Mouse (Mus musculus) ES-E14 (cell line): ENCODE results near the gene Tmem247. TPM values are rescaled to one million over a fixed set of nuclear protein-coding genes. Genes with fewer than 3 reads are reported as not detected.

Experiments used
- DNase-seq: peaks from one replicate; pipeline ENCODE4 v3.0.0-alpha.2; 2013; ENCODE audit warnings: low read depth, low spot score
- H3K27ac ChIP-seq: 2 replicates; pipeline ENCODE4 v1.5.1; 2012; ENCODE audit warnings: low read depth, mild to moderate bottlenecking, low read length, moderate library complexity, mixed read lengths; ENCODE audit not compliant: poor library complexity, insufficient read depth, severe bottlenecking
- H3K36me3 ChIP-seq: 2 replicates; pipeline ENCODE4 v1.6.1; 2012; ENCODE audit warnings: mild to moderate bottlenecking, low read length, moderate library complexity, mixed read lengths; ENCODE audit not compliant: control insufficient read depth, poor library complexity, insufficient read depth, severe bottlenecking
- H3K4me1 ChIP-seq, 2 experiments: fragments of 150-350 bp in 1 of 2; sonication (generic) in 1 of 2; 2 replicates each; pipeline ENCODE4 v1.6.1; 2012; ENCODE audit warnings: low read length in 2 of 2, mild to moderate bottlenecking in 1 of 2, mixed read lengths in 1 of 2; ENCODE audit not compliant: control insufficient read depth in 2 of 2, insufficient read depth in 2 of 2, poor library complexity in 1 of 2
- H3K4me3 ChIP-seq, 2 experiments: fragments of 150-350 bp in 1 of 2; sonication (generic) in 1 of 2; 2 replicates each; pipeline ENCODE4 v1.5.1; 2012; ENCODE audit warnings: low read length in 2 of 2, low read depth in 1 of 2, mild to moderate bottlenecking in 1 of 2, mixed read lengths in 1 of 2; ENCODE audit not compliant: insufficient read depth in 1 of 2, poor library complexity in 1 of 2, severe bottlenecking in 1 of 2
- H3K9ac ChIP-seq: 2 replicates; pipeline ENCODE4 v1.6.1; 2012; ENCODE audit warnings: low read depth, mild to moderate bottlenecking, low read length, mixed read lengths; ENCODE audit not compliant: poor library complexity, insufficient read depth, severe bottlenecking
- H3K9me3 ChIP-seq: fragments of 150-350 bp; sonication (generic); 2 replicates; pipeline ENCODE4 v1.6.1; 2012; ENCODE audit warnings: low read depth, mild to moderate bottlenecking, low read length; ENCODE audit not compliant: control insufficient read depth, insufficient read depth
- CHD2 ChIP-seq: IDR thresholded peaks from 2 replicates; pipeline ENCODE4 v1.6.1; 2014; ENCODE audit warnings: mild to moderate bottlenecking, low read depth, low read length, inconsistent platforms
- HCFC1 ChIP-seq: IDR thresholded peaks from 2 replicates; pipeline ENCODE4 v1.6.1; 2012; ENCODE audit warnings: low read length, inconsistent platforms, borderline replicate concordance; ENCODE audit not compliant: insufficient read depth
- MAFK ChIP-seq: IDR thresholded peaks from 2 replicates; pipeline ENCODE4 v1.6.1; 2014; ENCODE audit warnings: mild to moderate bottlenecking, low read depth, low read length, inconsistent platforms; ENCODE audit not compliant: insufficient read depth
- ZC3H11A ChIP-seq: IDR thresholded peaks from 2 replicates; pipeline ENCODE4 v1.6.1; 2012; ENCODE audit warnings: low read depth, mild to moderate bottlenecking, inconsistent platforms, low read length, borderline replicate concordance
- ZNF384 ChIP-seq: IDR thresholded peaks from 2 replicates; pipeline ENCODE4 v1.6.1; 2012; ENCODE audit warnings: low read depth, low read length, inconsistent platforms
- in situ Hi-C, 2 experiments: fragments of 600-800 bp; cut with MboI; formaldehyde crosslinking; loops; one replicate each; pipeline ENCODE4 v1.15.1; 2025; ENCODE audit warnings: low sequenced_read_pairs in 2 of 2, inconsistent platforms in 1 of 2; ENCODE audit not compliant: unreplicated experiment in 2 of 2
- total RNA-seq: library from RNA; depleted of rRNA; stranded (reverse); fragments of 300-350 nt; gene quantifications from 2 replicates; pipeline ENCODE4 v1.2.3, GENCODE M21; 2012

Gene Tmem247
- total RNA-seq, 1 experiment = not detected

- TF ChIP-seq HCFC1 = no peak
- TF ChIP-seq CHD2 = no peak
- no peak for TF ChIP-seq ZNF384
- TF ChIP-seq ZC3H11A = no peak
- no peak for TF ChIP-seq MAFK
- Histone ChIP-seq H3K36me3 (no peaks in the 10 kb centered on the region), H3K4me1 (no peaks in the 10 kb centered on the region), H3K9ac (no peak overlapping the region), H3K27ac (no peak overlapping the region), H3K9me3 (no peaks in the 10 kb centered on the region), H3K4me3 (no peak overlapping the region)
- DNase-seq = no peak
- in situ Hi-C loops = loop anchor here (5.0 to 25.0 kb wide), 3 partner anchors 129 to 337 kb away; no protein-coding TSS in a partner anchor
Observed at GRCm38 (mm10) chr17:86915540-86915939, 1.6 kb upstream of the Tmem247 start.

- H3K4me3 ChIP-seq = no peak overlapping the region
- no peaks in the 10 kb centered on the region for H3K4me1 ChIP-seq
- H3K36me3 ChIP-seq = no peaks in the 10 kb centered on the region
- no peak overlapping the region for H3K9ac ChIP-seq
- no peak for DNase-seq
- H3K9me3 ChIP-seq = no peaks in the 10 kb centered on the region
- in situ Hi-C loops = loop anchor here (5.0 to 25.0 kb wide), 3 partner anchors 126 to 334 kb away; no protein-coding TSS in a partner anchor
- peak; percentile 61; the same call in 1 of the 2 replicates for TF ChIP-seq ZC3H11A
- no peak for TF ChIP-seq HCFC1
- no peak for TF ChIP-seq ZNF384
- no peak for TF ChIP-seq MAFK
- H3K27ac ChIP-seq = no peak overlapping the region
Observed at GRCm38 (mm10) chr17:86918786-86919185, 1.6 kb downstream of the Tmem247 start.

- in situ Hi-C loops = loop anchor here (5.0 to 25.0 kb wide), 3 partner anchors 125 to 333 kb away; no protein-coding TSS in a partner anchor
Observed at GRCm38 (mm10) chr17:86919729-86920128, 2.6 kb downstream of the Tmem247 start.

GRCm38 (mm10) chr17:86924679-86925078 is 7.5 kb downstream of the Tmem247 start:
- H3K9ac ChIP-seq = no peak overlapping the region
- H3K27ac ChIP-seq = no peak overlapping the region
- no peaks in the 10 kb centered on the region; a peak in 1 of 4 replicates for H3K4me1 ChIP-seq
- TF ChIP-seq MAFK = no peak
- no peak for TF ChIP-seq ZC3H11A
- no peak for TF ChIP-seq CHD2
- no peak for TF ChIP-seq HCFC1
- TF ChIP-seq ZNF384 = no peak
- no peaks in the 10 kb centered on the region for H3K36me3 ChIP-seq
- no peak overlapping the region for H3K4me3 ChIP-seq
- DNase-seq = no peak
- in situ Hi-C loops = loop anchor here in 1 of 2 experiments (25.0 kb wide), 1 partner anchor 313 kb away; no protein-coding TSS in a partner anchor
- H3K9me3 ChIP-seq = no peaks in the 10 kb centered on the region

More at GRCm38 (mm10) chr17:86919729-86920128, 2.6 kb downstream of the Tmem247 start:
- no peaks in the 10 kb centered on the region for H3K9me3 ChIP-seq
- no peak for DNase-seq
- H3K36me3 ChIP-seq = no peaks in the 10 kb centered on the region
- no peaks in the 10 kb centered on the region for H3K4me1 ChIP-seq
- TF ChIP-seq CHD2 (no peak), ZNF384 (no peak), MAFK (no peak)
- no peak overlapping the region for H3K27ac ChIP-seq
- no peak overlapping the region for H3K9ac ChIP-seq
- H3K4me3 ChIP-seq = no peak overlapping the region

GRCm38 (mm10) chr17:86926836-86927235 is 9.7 kb downstream of the Tmem247 start:
- in situ Hi-C loops = no loop called here
- Histone ChIP-seq H3K4me1 (no peaks in the 10 kb centered on the region; a peak in 1 of 4 replicates), H3K9ac (no peak overlapping the region), H3K36me3 (no peaks in the 10 kb centered on the region), H3K27ac (no peak overlapping the region), H3K4me3 (no peak overlapping the region), H3K9me3 (no peaks in the 10 kb centered on the region)
- TF ChIP-seq ZNF384 = peak; percentile 77
- TF ChIP-seq ZC3H11A = no peak
- DNase-seq = no peak
